Mouse (Mus musculus): ENCODE results near the gene Stom.

DNA sequence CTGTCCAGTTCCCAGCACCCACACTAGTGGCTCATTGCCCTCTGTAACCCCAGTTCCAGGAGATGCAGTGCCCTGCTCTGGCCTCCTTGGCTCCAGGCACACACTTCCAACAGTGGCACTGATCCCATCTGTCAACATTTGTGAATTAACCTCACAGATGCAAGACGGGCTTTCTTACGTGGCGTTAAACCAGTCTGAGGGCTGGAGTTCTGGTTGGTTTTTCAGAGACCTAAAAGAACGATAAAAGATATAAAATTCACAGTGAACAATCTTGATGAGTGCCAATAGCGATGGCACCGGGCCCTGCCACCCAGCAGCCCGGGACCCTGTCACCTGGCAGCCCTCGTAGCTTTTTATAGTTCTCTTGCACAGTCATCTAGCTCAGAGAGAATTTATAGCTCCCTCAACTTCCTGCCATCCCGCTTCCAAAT, 48.7 kb upstream of the Stom start:
- no peak for TF ChIP-seq CTCF (IDR thresholded peaks at IDR 0.05; ENCODE audit: low read depth)
- no peak for TF ChIP-seq EP300 (IDR thresholded peaks at IDR 0.05; ENCODE audit: low read depth)

All from heart, postnatal 0 days (tissue).